Mouse (Mus musculus) CD4-positive naive resting alpha-beta T cell, adult 76 days (primary cell): ENCODE data around the gene Haus4. TPM values are rescaled to one million over a fixed set of nuclear protein-coding genes. Genes with fewer than 3 reads are reported as not detected.

Experiments used
- total RNA-seq: library from RNA; stranded (reverse); gene quantifications from one replicate; pipeline ENCODE4 v1.2.4, GENCODE M21; 2023

Haus4 gene
- total RNA-seq: 18.8 TPM

GRCm38 (mm10) chr14:54553975-54554769, at the start of gene Haus4:
Gene Haus4, minus strand, starts transcription at chr14:54554616.

GRCm38 (mm10) chr14:54577089-54577982, 22.9 kb upstream of the Haus4 start, which contains the start of gene Ajuba:
Gene Ajuba, minus strand, starts transcription at chr14:54577558.

Other genes starting within 250 kb of the Haus4 start
- 69.1 TPM for gene Oxa1l, start 193.8 kb downstream of the Haus4 start, total RNA-seq
- 3.4 TPM for gene Slc7a7, start 136.8 kb downstream of the Haus4 start, total RNA-seq
- gene Mrpl52, start 127.7 kb downstream of the Haus4 start, total RNA-seq: 76.1 TPM
- gene Mmp14, start 123.0 kb downstream of the Haus4 start, total RNA-seq: 1.2 TPM
- 138 TPM for gene Lrp10, start 90.5 kb downstream of the Haus4 start, total RNA-seq
- gene Rem2, start 78.5 kb downstream of the Haus4 start, total RNA-seq: 0.41 TPM
- gene Prmt5, start 37.1 kb downstream of the Haus4 start, total RNA-seq: 29.1 TPM
- not detected for gene Ajuba, start 22.9 kb upstream of the Haus4 start, total RNA-seq
- 3.2 TPM for gene 4931414P19Rik, start 51.4 kb upstream of the Haus4 start, total RNA-seq
- gene Psmb5, start 63.4 kb upstream of the Haus4 start, total RNA-seq: 42.9 TPM
- not detected for gene Psmb11, start 66.8 kb upstream of the Haus4 start, total RNA-seq
- not detected for gene Gm17606, start 86.3 kb upstream of the Haus4 start, total RNA-seq
- 13.5 TPM for gene Cdh24, start 86.7 kb upstream of the Haus4 start, total RNA-seq
- 34.4 TPM for gene 1700123O20Rik, start 131.6 kb upstream of the Haus4 start, total RNA-seq
- 601 TPM for gene Acin1, start 132.3 kb upstream of the Haus4 start, total RNA-seq
- gene Gm29776, start 144.2 kb upstream of the Haus4 start, total RNA-seq: not detected
- not detected for gene Cebpe, start 157.6 kb upstream of the Haus4 start, total RNA-seq
- gene Slc7a8, start 227.3 kb upstream of the Haus4 start, total RNA-seq: 0.85 TPM